Mouse (Mus musculus) hindbrain, postnatal 0 days (tissue): ENCODE data around the gene Gnat1. TPM values are rescaled to one million over a fixed set of nuclear protein-coding genes. Genes with fewer than 3 reads are reported as not detected.
A peak's percentile ranks its signal among the peaks of the same experiment; 100 is the strongest.

Experiments
- ATAC-seq: fragments of 200-750 bp; cut with Nextera tagmentation; 2 replicates; pipeline ENCODE4 v1.8.0; 2017; ENCODE audit warnings: mild to moderate bottlenecking, moderate TSS enrichment, moderate library complexity
- DNase-seq: peaks from one replicate; pipeline ENCODE4 v3.0.0-alpha.2; 2015; ENCODE audit warnings: low spot score
- H3K27ac ChIP-seq: fragments of 300-500 bp; sonication (generic); 2 replicates; pipeline ENCODE4 v1.5.1; 2014; ENCODE audit warnings: mild to moderate bottlenecking
- H3K27me3 ChIP-seq: fragments of 300-500 bp; sonication (generic); 2 replicates; pipeline ENCODE4 v1.6.1; 2014; ENCODE audit warnings: low read length, mixed read lengths; ENCODE audit not compliant: insufficient read depth
- H3K36me3 ChIP-seq: fragments of 300-500 bp; sonication (generic); 2 replicates; pipeline ENCODE4 v1.6.1; 2014; ENCODE audit warnings: low read length, mixed read lengths; ENCODE audit not compliant: insufficient read depth
- H3K4me1 ChIP-seq: fragments of 300-500 bp; sonication (generic); 2 replicates; pipeline ENCODE4 v1.6.1; 2014; ENCODE audit warnings: antibody characterized with exemption, low read length, mixed read lengths; ENCODE audit not compliant: insufficient read depth
- H3K4me2 ChIP-seq: fragments of 300-500 bp; sonication (generic); 2 replicates; pipeline ENCODE4 v1.6.1; 2014; ENCODE audit warnings: low read depth, mild to moderate bottlenecking, low read length, moderate library complexity, mixed read lengths
- H3K4me3 ChIP-seq: fragments of 300-500 bp; sonication (generic); 2 replicates; pipeline ENCODE4 v1.5.1; 2014; ENCODE audit warnings: low read length
- H3K9ac ChIP-seq: fragments of 300-500 bp; sonication (generic); replicated peaks from 2 replicates; pipeline ENCODE4 v1.6.1; 2014; ENCODE audit warnings: mild to moderate bottlenecking, low read length, moderate library complexity, mixed read lengths
- H3K9me3 ChIP-seq: fragments of 300-500 bp; sonication (generic); 2 replicates; pipeline ENCODE4 v1.6.1; 2016; ENCODE audit warnings: low read length, mixed read lengths
- CTCF ChIP-seq: IDR thresholded peaks from 2 replicates; pipeline ENCODE4 v1.5.1; 2016; ENCODE audit warnings: antibody characterized with exemption, control low read depth, low read depth
- WGBS: fragments of 180-500 bp; shearing (Covaris S2); extraction: QIAGEN DNeasy Blood & Tissue Kit; methylation state at CpG from one replicate; pipeline ENCODE4 v1.1.7; 2014; 5-methylcytosine and 5-hydroxymethylcytosine counted together
- polyA plus RNA-seq: library from polyadenylated mRNA; unstranded; fragments of >200 nt; fragmentation: Nextera tagmentation; extraction: Ambion mirVana; gene quantifications from 2 replicates; pipeline ENCODE4 v1.2.1, GENCODE M21; 2015
- total RNA-seq: library from RNA; depleted of rRNA; stranded (reverse); fragments of >200 nt; gene quantifications from 2 replicates; pipeline ENCODE4 v1.2.3, GENCODE M21; 2014

Gnat1 gene
- total and polyA plus RNA-seq, 2 experiments from 2014 or later, result 0.52 to 2.7 TPM

- no peak for TF ChIP-seq CTCF
- peak; percentile 93 for ATAC-seq
- 37% methylated on average over 10 of the region's 10 CpGs for WGBS
Observed at GRCm38 (mm10) chr9:107659551-107659950, 20.0 kb downstream of the Gnat1 start.

GRCm38 (mm10) chr9:107658096-107658495, 21.4 kb downstream of the Gnat1 start:
- ATAC-seq (no peak), DNase-seq (no peak)
- no peaks in the 10 kb centered on the region; the same call in 1 of the 2 replicates for H3K36me3 ChIP-seq
- no peaks in the 10 kb centered on the region for H3K27me3 ChIP-seq
- H3K9ac ChIP-seq, result no peak overlapping the region
- H3K4me3 ChIP-seq, result no peak overlapping the region
- H3K4me2 ChIP-seq, result no peak overlapping the region
- WGBS, result 91% methylated on average over 6 of the region's 6 CpGs
- H3K4me1 ChIP-seq, result peaks cover 16% of the 10 kb centered on the region; the same call in 1 of the 2 replicates
- no peaks in the 10 kb centered on the region for H3K9me3 ChIP-seq
- H3K27ac ChIP-seq, result no peak overlapping the region
- no peak for TF ChIP-seq CTCF

More at GRCm38 (mm10) chr9:107659551-107659950, 20.0 kb downstream of the Gnat1 start:
- Histone ChIP-seq H3K4me1 (peaks cover 27% of the 10 kb centered on the region; the same call in 1 of the 2 replicates), H3K27ac (peak overlapping the region; percentile 81), H3K27me3 (no peaks in the 10 kb centered on the region), H3K4me3 (no peak overlapping the region), H3K9ac (peak overlapping the region; percentile 21; the same call in 1 of the 2 replicates), H3K9me3 (no peaks in the 10 kb centered on the region), H3K4me2 (no peak overlapping the region), H3K36me3 (no peaks in the 10 kb centered on the region; the same call in 1 of the 2 replicates)
- peak; percentile 77 for DNase-seq

GRCm38 (mm10) chr9:107657144-107657543, 22.4 kb downstream of the Gnat1 start:
- ATAC-seq (no peak), DNase-seq (no peak)
- no peaks in the 10 kb centered on the region for H3K27me3 ChIP-seq
- H3K36me3 ChIP-seq, result no peaks in the 10 kb centered on the region; the same call in 1 of the 2 replicates
- H3K4me1 ChIP-seq, result peaks cover 14% of the 10 kb centered on the region; the same call in 1 of the 2 replicates
- H3K27ac ChIP-seq, result 0 out of 2 replicates have a peak overlapping the region, but pooled peaks have one; percentile 3
- H3K4me2 ChIP-seq, result no peak overlapping the region
- WGBS, result 72% methylated on average over 5 of the region's 5 CpGs
- no peak for TF ChIP-seq CTCF
- no peak overlapping the region for H3K4me3 ChIP-seq
- no peak overlapping the region for H3K9ac ChIP-seq
- no peaks in the 10 kb centered on the region for H3K9me3 ChIP-seq

- no peaks in the 10 kb centered on the region for H3K27me3 ChIP-seq
- ATAC-seq (no peak), DNase-seq (no peak)
- H3K9ac ChIP-seq, result no peak overlapping the region
- TF ChIP-seq CTCF, result no peak
- no peak overlapping the region for H3K4me2 ChIP-seq
- H3K9me3 ChIP-seq, result no peaks in the 10 kb centered on the region
- H3K36me3 ChIP-seq, result no peaks in the 10 kb centered on the region; the same call in 1 of the 2 replicates
- H3K4me3 ChIP-seq, result no peak overlapping the region
- no peak overlapping the region for H3K27ac ChIP-seq
- H3K4me1 ChIP-seq, result peaks cover 15% of the 10 kb centered on the region; the same call in 1 of the 2 replicates
- WGBS, result 88% methylated on average over 4 of the region's 4 CpGs
Observed at GRCm38 (mm10) chr9:107654585-107654984, 24.9 kb downstream of the Gnat1 start.

GRCm38 (mm10) chr9:107653474-107653873, 26.0 kb downstream of the Gnat1 start:
- DNase-seq (no peak), ATAC-seq (no peak)
- Histone ChIP-seq H3K9ac (no peak overlapping the region), H3K27ac (no peak overlapping the region), H3K4me2 (no peak overlapping the region), H3K27me3 (no peaks in the 10 kb centered on the region), H3K4me1 (peaks cover 12% of the 10 kb centered on the region; the same call in 1 of the 2 replicates), H3K9me3 (no peaks in the 10 kb centered on the region), H3K36me3 (no peaks in the 10 kb centered on the region; the same call in 1 of the 2 replicates), H3K4me3 (no peak overlapping the region)
- 82% methylated on average over 2 of the region's 2 CpGs for WGBS
- TF ChIP-seq CTCF, result no peak

- peak; percentile 76 for DNase-seq
- H3K4me2 ChIP-seq, result no peak overlapping the region
- no peak for TF ChIP-seq CTCF
- peak overlapping the region; percentile 75 for H3K27ac ChIP-seq
- no peak overlapping the region for H3K4me3 ChIP-seq
- no peak overlapping the region; the same call in 1 of the 2 replicates for H3K9ac ChIP-seq
- H3K36me3 ChIP-seq, result no peaks in the 10 kb centered on the region; the same call in 1 of the 2 replicates
- H3K27me3 ChIP-seq, result no peaks in the 10 kb centered on the region
- peaks cover 12% of the 10 kb centered on the region; the same call in 1 of the 2 replicates for H3K4me1 ChIP-seq
- WGBS, result 16% methylated on average over 12 of the region's 12 CpGs
- ATAC-seq, result peak; percentile 87
- no peaks in the 10 kb centered on the region for H3K9me3 ChIP-seq
Observed at GRCm38 (mm10) chr9:107650708-107651481, 28.6 kb downstream of the Gnat1 start.
